In genomic region chr7:25754439-25754737, GRCm38 (mm10) we compare ENCODE assay signal across 8 mouse cellular contexts. TPM values are rescaled to one million over a fixed set of nuclear protein-coding genes. Genes with fewer than 3 reads are reported as not detected.
A peak's percentile ranks its signal among the peaks of the same experiment; 100 is the strongest.
DNase-seq lines count a peak whose midpoint lies in the region; ATAC-seq and TF ChIP-seq lines count a peak whose summit lies in the region.

No protein-coding gene starts in this region.

- peaks cover 42% of the 10 kb centered on the region for H3K79me2 ChIP-seq in MEL (ENCODE audit: control insufficient read depth, insufficient read depth, low read length, poor library complexity)

- peak overlapping the region; percentile 98 for H3K27ac ChIP-seq in heart, embryonic 16.5 days (ENCODE audit: low read length)
- peak overlapping the region; percentile 95 for H3K27ac ChIP-seq in MEL (ENCODE audit: control insufficient read depth, low read depth, low read length)
- H3K27ac ChIP-seq in forebrain, postnatal 0 days (ENCODE audit: low read depth, low read length), result peak overlapping the region; percentile 99
- H3K27ac ChIP-seq in midbrain, embryonic 10.5 days (replicated peaks), result peak overlapping the region; percentile 99

- no peaks in the 10 kb centered on the region for H3K9me3 ChIP-seq in heart, embryonic 16.5 days (replicated peaks; ENCODE audit: control insufficient read depth, low read length)
- H3K9me3 ChIP-seq in MEL (replicated peaks; ENCODE audit: insufficient read depth, low read length), result no peaks in the 10 kb centered on the region
- H3K9me3 ChIP-seq in forebrain, postnatal 0 days (ENCODE audit: low read length), result no peaks in the 10 kb centered on the region
- H3K9me3 ChIP-seq in midbrain, embryonic 10.5 days (replicated peaks), result no peaks in the 10 kb centered on the region

- DNase-seq in heart, adult 18-20 months, result no peak
- DNase-seq in MEL (ENCODE audit: low read depth, low spot score), result no peak
- DNase-seq in forebrain, postnatal 0 days, result no peak
- no peak for DNase-seq in midbrain, embryonic 10.5 days (ENCODE audit: low spot score)
- no peak for DNase-seq in embryo, embryonic 9.5 days (ENCODE audit: extremely low spot score)
- no peak for DNase-seq in thymus, postnatal 36 days
- no peak for DNase-seq in adrenal gland, adult 18-20 months (ENCODE audit: low spot score in 2 of 2)

- no peak for TF ChIP-seq EP300 in MEL (IDR thresholded peaks at IDR 0.05; ENCODE audit: low read depth in 1 of 2, low read length in 2 of 2)

- H3K27me3 ChIP-seq in heart, embryonic 16.5 days (ENCODE audit: control insufficient read depth, insufficient read depth, low read length), result no peaks in the 10 kb centered on the region
- no peaks in the 10 kb centered on the region; a peak in 1 of 4 replicates for H3K27me3 ChIP-seq in MEL (ENCODE audit: control insufficient read depth in 1 of 2, insufficient read depth in 2 of 2, low read length in 2 of 2)
- no peaks in the 10 kb centered on the region for H3K27me3 ChIP-seq in forebrain, postnatal 0 days (ENCODE audit: insufficient read depth, low read length)
- H3K27me3 ChIP-seq in midbrain, embryonic 10.5 days (ENCODE audit: low read depth, poor library complexity, severe bottlenecking), result no peaks in the 10 kb centered on the region

- 0 out of 6 replicates have a peak, but pooled peaks of 1 of the 3 experiments have one; percentile 8 for TF ChIP-seq CTCF in MEL (IDR thresholded peaks at IDR 0.05 in 2 of 3, conservative IDR thresholded peaks at IDR 0.05 in 1 of 3; ENCODE audit: control insufficient read depth in 1 of 3, insufficient read depth in 1 of 3, low read depth in 2 of 3, low read length in 3 of 3, poor library complexity in 1 of 3, severe bottlenecking in 1 of 3)
- TF ChIP-seq CTCF in forebrain, postnatal 0 days (IDR thresholded peaks at IDR 0.05; ENCODE audit: low read depth), result peak; percentile 60

- no peak for TF ChIP-seq RAD21 in MEL (IDR thresholded peaks at IDR 0.05; ENCODE audit: low read depth, low read length)

- TF ChIP-seq POLR2A in MEL (IDR thresholded peaks at IDR 0.05; ENCODE audit: control insufficient read depth in 1 of 2, insufficient read depth in 1 of 2, low read depth in 1 of 2, low read length in 2 of 2, poor library complexity in 1 of 2), result peak in 1 of 2 experiments; percentile 53; a peak in 1 of 4 replicates

- peaks cover 19% of the 10 kb centered on the region for H3K4me1 ChIP-seq in heart, embryonic 16.5 days (ENCODE audit: control insufficient read depth, insufficient read depth, low read length)
- H3K4me1 ChIP-seq in MEL (ENCODE audit: control insufficient read depth in 1 of 2, insufficient read depth in 2 of 2, low read length in 2 of 2), result peaks cover 2 to 18% of the 10 kb centered on the region in 2 experiments; a peak in 3 of 4 replicates
- H3K4me1 ChIP-seq in forebrain, postnatal 0 days (ENCODE audit: insufficient read depth), result peaks cover 15% of the 10 kb centered on the region
- H3K4me1 ChIP-seq in midbrain, embryonic 10.5 days, result peaks cover 21% of the 10 kb centered on the region

- 0% methylated on average over 30 of the region's 30 CpGs for WGBS in heart, embryonic 16.5 days
- under 1% methylated on average over 30 of the region's 30 CpGs for whole genome bisulfite sequencing in forebrain, postnatal 0 days
- under 1% methylated on average over 30 of the region's 30 CpGs for WGBS in midbrain, embryonic 10.5 days

- peak overlapping the region; percentile 100 for H3K9ac ChIP-seq in heart, embryonic 16.5 days (ENCODE audit: low read length)
- peak overlapping the region; percentile 100 for H3K9ac ChIP-seq in MEL (ENCODE audit: control insufficient read depth, low read depth, low read length, poor library complexity, severe bottlenecking)
- H3K9ac ChIP-seq in forebrain, postnatal 0 days, result peak overlapping the region; percentile 99

- peak overlapping the region; percentile 96 for H3K4me2 ChIP-seq in heart, embryonic 16.5 days (ENCODE audit: low read depth, low read length)
- peak overlapping the region; percentile 90 for H3K4me2 ChIP-seq in forebrain, postnatal 0 days (ENCODE audit: low read depth)

- peak overlapping the region; percentile 85 for H3K4me3 ChIP-seq in heart, embryonic 16.5 days (ENCODE audit: low read length)
- H3K4me3 ChIP-seq in MEL (ENCODE audit: control insufficient read depth in 1 of 2, insufficient read depth in 1 of 2, low read depth in 2 of 2, low read length in 2 of 2), result peak overlapping the region; percentile 92 to 97
- peak overlapping the region; percentile 99 for H3K4me3 ChIP-seq in forebrain, postnatal 0 days (ENCODE audit: low read depth, low read length)
- peak overlapping the region; percentile 99 for H3K4me3 ChIP-seq in midbrain, embryonic 10.5 days

- ATAC-seq in heart, embryonic 16.5 days (replicated peaks; ENCODE audit: extremely low read depth, insufficient read depth, low FRiP score), result no peak
- ATAC-seq in forebrain, postnatal 0 days, result no peak

- peaks cover 13% of the 10 kb centered on the region for H3K36me3 ChIP-seq in heart, embryonic 16.5 days (ENCODE audit: control insufficient read depth, insufficient read depth)
- peaks cover 17 to 18% of the 10 kb centered on the region in 2 experiments for H3K36me3 ChIP-seq in MEL (ENCODE audit: control insufficient read depth in 1 of 2, insufficient read depth in 2 of 2, low read length in 2 of 2)
- peaks cover 23% of the 10 kb centered on the region for H3K36me3 ChIP-seq in forebrain, postnatal 0 days (ENCODE audit: insufficient read depth)
- peaks cover 38% of the 10 kb centered on the region for H3K36me3 ChIP-seq in midbrain, embryonic 10.5 days

TF ChIP-seq in MEL, 35 proteins besides CTCF, POLR2A, EP300 and RAD21:
- TF ChIP-seq UBTF (IDR thresholded peaks at IDR 0.05; ENCODE audit: borderline replicate concordance, insufficient read depth, low read depth, low read length) (no peak), POLR2AphosphoS5 (IDR thresholded peaks at IDR 0.05; ENCODE audit: borderline replicate concordance, low read depth, low read length) (no peak), ELF1 (IDR thresholded peaks at IDR 0.05; ENCODE audit: low read depth, low read length) (no peak), HCFC1 (IDR thresholded peaks at IDR 0.05; ENCODE audit: low read depth, low read length) (no peak), KAT2A (conservative IDR thresholded peaks at IDR 0.05; ENCODE audit: low read depth, low read length) (no peak), NRF1 (IDR thresholded peaks at IDR 0.05; ENCODE audit: insufficient read depth, low read depth, low read length, poor library complexity, severe bottlenecking) (0 out of 2 replicates have a peak, but pooled peaks have one; percentile 23), MYC (IDR thresholded peaks at IDR 0.05; ENCODE audit: low read depth, low read length) (no peak), GATA1 (IDR thresholded peaks at IDR 0.05; ENCODE audit: low read depth, low read length) (no peak)

RNA-seq across cellular contexts. Expression of gene Hnrnpul1, which starts 0.2 kb away (rescaled TPM):
- polyA plus RNA-seq in heart, embryonic 16.5 days (2015; fragmentation: Nextera tagmentation; extraction: Ambion mirVana), result 32.3 and 34.4 TPM in 2 replicates
- total RNA-seq in heart, adult 18-20 months (2021), result 10 to 100 TPM; 70.7 to 71.3 TPM
- total RNA-seq in MEL (2012; rRNA removed), result 56.1 and 57.2 TPM in 2 replicates
- polyA plus RNA-seq in MEL (2012; ENCODE audit: insufficient read depth in 1 of 2, insufficient read length in 2 of 2, low read depth in 1 of 2, low replicate concordance in 2 of 2, missing spikeins in 1 of 2), result 100 to 1,000 TPM; 181 to 215 TPM
- total RNA-seq in forebrain, postnatal 0 days (2014; rRNA removed), result 110 and 144 TPM in 2 replicates
- 47.3 and 47.9 TPM in 2 replicates for polyA plus RNA-seq in forebrain, postnatal 0 days (2015; fragmentation: Nextera tagmentation; extraction: Ambion mirVana)
- polyA plus RNA-seq in midbrain, embryonic 10.5 days (2016; fragmentation: Nextera tagmentation; extraction: Ambion mirVana), result 55.2 and 61.8 TPM in 2 replicates
- total RNA-seq in adrenal gland, adult 18-20 months (2021), result 10 to 100 TPM; 83.8 to 94.4 TPM

RNA-seq across cellular contexts. Expression of gene Axl, which starts 34.1 kb away (rescaled TPM):
- 44.5 and 45.1 TPM in 2 replicates for polyA plus RNA-seq in heart, embryonic 16.5 days (2015; fragmentation: Nextera tagmentation; extraction: Ambion mirVana)
- 10 to 100 TPM; 52.0 to 57.2 TPM for total RNA-seq in heart, adult 18-20 months (2021)
- total RNA-seq in MEL (2012; rRNA removed), result 0.13 and 0.19 TPM in 2 replicates
- polyA plus RNA-seq in MEL (2012; ENCODE audit: insufficient read depth in 1 of 2, insufficient read length in 2 of 2, low read depth in 1 of 2, low replicate concordance in 2 of 2, missing spikeins in 1 of 2), result not detected
- 15.8 and 17.7 TPM in 2 replicates for total RNA-seq in forebrain, postnatal 0 days (2014; rRNA removed)
- 14.6 and 16.1 TPM in 2 replicates for polyA plus RNA-seq in forebrain, postnatal 0 days (2015; fragmentation: Nextera tagmentation; extraction: Ambion mirVana)
- polyA plus RNA-seq in midbrain, embryonic 10.5 days (2016; fragmentation: Nextera tagmentation; extraction: Ambion mirVana), result 16.5 and 21.6 TPM in 2 replicates
- 10 to 100 TPM; 41.9 to 66.9 TPM for total RNA-seq in adrenal gland, adult 18-20 months (2021)

RNA-seq across cellular contexts. Expression of gene Ccdc97, which starts 35.5 kb away (rescaled TPM):
- 19.9 and 23.0 TPM in 2 replicates for polyA plus RNA-seq in heart, embryonic 16.5 days (2015; fragmentation: Nextera tagmentation; extraction: Ambion mirVana)
- 10 to 100 TPM; 55.0 to 56.6 TPM for total RNA-seq in heart, adult 18-20 months (2021)
- total RNA-seq in MEL (2012; rRNA removed), result 8.0 and 8.4 TPM in 2 replicates
- polyA plus RNA-seq in MEL (2012; ENCODE audit: insufficient read depth in 1 of 2, insufficient read length in 2 of 2, low read depth in 1 of 2, low replicate concordance in 2 of 2, missing spikeins in 1 of 2), result 10 to 100 TPM in 1 of 2 experiments, not detected in 1; 39.7 TPM
- total RNA-seq in forebrain, postnatal 0 days (2014; rRNA removed), result 21.1 and 37.6 TPM in 2 replicates
- 31.7 and 32.0 TPM in 2 replicates for polyA plus RNA-seq in forebrain, postnatal 0 days (2015; fragmentation: Nextera tagmentation; extraction: Ambion mirVana)
- 30.1 and 33.3 TPM in 2 replicates for polyA plus RNA-seq in midbrain, embryonic 10.5 days (2016; fragmentation: Nextera tagmentation; extraction: Ambion mirVana)
- total RNA-seq in adrenal gland, adult 18-20 months (2021), result 10 to 100 TPM; 52.1 to 53.0 TPM

Comparison
In these comparisons a context has a peak if more than half of its experiments do, and no peak if none do; other contexts are left out.
1. RNA of gene Axl, which starts 34.1 kb away (total RNA-seq): 41.9 to 66.9 TPM in adrenal gland, adult 18-20 months, 52.0 to 57.2 TPM in heart, adult 18-20 months and 15.8 to 17.7 TPM in forebrain, postnatal 0 days; 0.13 to 0.19 TPM in MEL; every median in the first group is over 10 times any median in the second.
2. Peak in every context shown above with its lines, with median percentiles within 50 percentile points of each other: H3K27ac ChIP-seq, H3K4me3 ChIP-seq and H3K9ac ChIP-seq.